Mouse (Mus musculus) monocyte, adult 5-6 weeks (primary cell): ENCODE measurements around the gene Heg1. TPM values are rescaled to one million over a fixed set of nuclear protein-coding genes. Genes with fewer than 3 reads are reported as not detected.
A peak's percentile ranks its signal among the peaks of the same experiment; 100 is the strongest.

Experiments
- ATAC-seq: fragments of 153-309, 156-312 bp; replicated peaks from 2 replicates; pipeline ENCODE4 v1.8.0; 2017; ENCODE audit warnings: mild to moderate bottlenecking; ENCODE audit not compliant: low TSS enrichment, insufficient number of reproducible peaks, severe bottlenecking, poor library complexity, low FRiP score
- total RNA-seq: library from RNA; stranded (forward); fragments of 200-1000, 200-491, 200-594 nt; gene quantifications from 3 replicates; pipeline ENCODE4 v1.2.3, GENCODE M21; 2017

The Heg1 gene
- total RNA-seq, 1 experiment from 2014 or later = 64.3 TPM

DNA sequence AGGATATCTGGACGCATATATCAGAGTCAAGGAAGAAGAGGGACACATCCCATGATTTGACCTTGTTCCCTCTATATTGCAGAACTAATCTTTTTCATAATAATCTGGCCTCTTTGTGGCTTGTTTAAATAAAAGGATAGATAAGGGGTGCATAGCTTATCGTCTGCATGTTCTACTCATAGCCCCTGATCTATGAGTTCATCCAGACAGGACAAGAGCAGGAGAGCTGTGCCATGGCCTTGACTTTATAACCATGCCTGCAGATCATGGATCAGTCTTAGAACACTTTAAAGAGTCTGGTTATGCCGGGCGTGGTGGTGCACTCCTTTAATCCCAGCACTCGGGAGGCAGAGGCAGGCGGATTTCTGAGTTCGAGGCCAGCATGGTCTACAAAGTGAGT is 75.0 kb downstream of the Heg1 start:
- ATAC-seq = no peak

DNA sequence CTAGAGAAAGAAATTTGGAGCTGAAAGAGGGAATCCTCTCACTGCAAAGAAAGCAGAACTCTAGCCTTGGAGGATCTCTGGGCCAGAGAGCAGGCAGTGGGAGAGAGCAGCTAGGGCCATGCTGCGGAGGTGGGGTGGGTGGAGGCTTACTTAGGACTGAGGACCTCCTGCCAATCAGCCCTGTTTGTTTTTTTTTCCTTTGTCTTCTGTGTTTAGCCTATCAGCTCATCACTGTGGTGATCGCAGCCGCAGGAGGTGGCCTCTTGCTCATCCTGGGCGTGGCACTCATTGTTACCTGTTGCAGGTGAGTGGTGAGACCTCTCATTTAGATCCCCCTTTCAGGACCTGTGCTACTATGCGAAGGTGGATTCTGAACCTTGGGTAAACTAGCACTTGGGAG is 76.4 kb downstream of the Heg1 start:
- no peak for ATAC-seq

- ATAC-seq = no peak
Measured at GRCm38 (mm10) chr16:33760996-33761395, 76.8 kb downstream of the Heg1 start.

DNA sequence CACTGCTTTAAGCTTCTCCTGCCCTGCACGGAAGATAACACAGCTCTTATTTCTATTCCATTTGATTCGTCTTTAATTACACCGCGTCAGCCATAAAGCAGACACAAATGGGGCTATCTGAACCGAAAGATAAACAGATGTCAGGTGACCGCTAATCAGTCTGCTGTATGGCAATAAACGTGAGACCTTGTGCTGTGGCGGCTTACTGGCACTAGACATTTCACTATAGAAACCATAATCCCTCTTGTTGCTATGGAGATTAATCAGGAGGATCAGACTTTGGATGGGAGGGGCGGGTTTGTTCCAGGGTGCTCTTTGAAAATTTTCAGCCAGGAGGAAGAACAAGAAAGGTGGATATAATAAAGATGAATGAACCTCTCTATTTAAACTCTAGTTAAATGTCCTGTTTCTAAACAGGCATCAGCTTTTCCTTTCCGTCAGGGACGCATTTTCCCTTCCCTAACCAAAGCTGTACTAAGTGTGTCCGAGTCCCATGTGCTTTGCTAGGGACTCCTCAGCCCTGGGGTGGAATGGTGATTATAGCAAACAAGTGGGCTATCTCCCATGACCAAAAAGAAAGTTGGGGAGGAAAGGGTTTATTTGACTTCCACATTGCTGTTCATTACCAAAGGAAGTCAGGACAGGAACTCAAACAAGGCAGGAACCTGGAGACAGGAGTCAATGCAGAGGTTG is 80.5 kb downstream of the Heg1 start:
- no peak for ATAC-seq

- ATAC-seq = no peak
Measured at GRCm38 (mm10) chr16:33765477-33765876, 81.3 kb downstream of the Heg1 start.

- no peak for ATAC-seq
Measured at GRCm38 (mm10) chr16:33766309-33766708, 82.1 kb downstream of the Heg1 start.

DNA sequence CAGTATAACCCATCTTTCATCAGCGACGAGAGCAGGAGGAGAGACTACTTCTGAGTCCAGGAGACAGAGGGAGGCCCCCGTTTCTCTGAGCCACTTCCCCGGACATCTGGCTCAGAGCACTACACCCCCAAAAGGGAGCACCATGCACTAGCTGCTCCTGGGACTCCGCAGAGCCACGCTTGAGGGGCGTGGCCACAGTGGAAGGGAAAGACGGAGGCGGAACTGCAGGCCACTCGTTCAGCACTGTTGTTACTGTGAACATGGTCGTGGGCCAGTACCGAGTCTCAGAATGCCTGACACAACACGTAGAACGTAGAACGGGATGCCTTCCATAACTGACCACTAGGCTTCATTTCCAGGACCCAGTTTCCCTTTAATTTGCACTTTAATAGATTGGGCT is 82.6 kb downstream of the Heg1 start:
- ATAC-seq = no peak

- ATAC-seq = no peak
Measured at GRCm38 (mm10) chr16:33768491-33769278, 84.5 kb downstream of the Heg1 start.

DNA sequence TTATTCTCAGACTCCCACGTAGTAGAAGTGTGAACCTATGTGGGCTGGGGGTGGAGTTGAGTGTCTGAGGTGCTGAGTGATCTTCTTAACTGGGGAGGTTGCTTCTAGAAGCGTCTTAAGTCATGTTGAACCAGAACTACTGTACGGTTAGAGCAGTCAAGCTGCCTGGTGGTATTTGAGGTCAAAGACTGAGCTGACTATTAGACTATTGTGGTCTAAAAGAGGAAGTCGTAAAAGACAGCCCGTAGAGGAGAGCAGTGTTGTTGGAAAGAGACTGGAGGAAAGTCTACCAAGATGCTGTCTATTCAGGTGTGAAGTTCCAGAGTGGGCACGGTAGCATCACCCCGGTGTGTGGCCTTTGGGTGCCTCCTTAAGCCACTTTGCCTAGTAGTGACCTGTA is 85.7 kb downstream of the Heg1 start:
- ATAC-seq = peak; percentile 89

DNA sequence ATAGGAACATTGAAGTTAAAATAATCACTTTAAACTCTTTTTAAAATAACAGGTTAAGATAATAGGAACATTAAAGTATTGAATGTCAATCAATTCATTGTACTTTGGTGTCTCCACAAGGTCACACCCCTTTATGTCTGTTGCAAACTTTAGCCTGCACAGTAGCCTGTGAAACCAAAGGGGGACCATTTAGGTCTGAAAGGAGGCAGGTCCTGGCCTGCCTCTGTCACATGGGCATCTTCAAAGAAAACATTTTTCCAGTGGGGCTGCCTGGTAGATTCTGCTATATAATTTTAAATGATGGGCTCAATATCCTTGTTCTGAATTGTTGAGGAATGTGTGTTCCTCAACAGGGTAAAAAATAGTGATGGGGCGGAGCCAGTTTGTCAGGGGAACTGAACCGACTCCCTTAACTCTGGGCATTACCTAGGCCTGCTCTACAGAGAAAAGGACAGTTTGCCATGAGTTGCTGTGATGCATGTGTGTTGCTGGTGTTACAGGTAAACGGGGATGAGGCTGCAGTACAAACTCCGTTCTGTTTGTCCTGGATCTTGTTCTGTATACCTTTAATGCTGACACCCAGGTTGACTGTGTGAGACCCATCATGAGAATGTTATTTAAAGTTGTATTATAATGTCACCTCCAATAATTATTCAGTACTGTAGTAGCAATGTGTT is 86.7 kb downstream of the Heg1 start:
- ATAC-seq = no peak

DNA sequence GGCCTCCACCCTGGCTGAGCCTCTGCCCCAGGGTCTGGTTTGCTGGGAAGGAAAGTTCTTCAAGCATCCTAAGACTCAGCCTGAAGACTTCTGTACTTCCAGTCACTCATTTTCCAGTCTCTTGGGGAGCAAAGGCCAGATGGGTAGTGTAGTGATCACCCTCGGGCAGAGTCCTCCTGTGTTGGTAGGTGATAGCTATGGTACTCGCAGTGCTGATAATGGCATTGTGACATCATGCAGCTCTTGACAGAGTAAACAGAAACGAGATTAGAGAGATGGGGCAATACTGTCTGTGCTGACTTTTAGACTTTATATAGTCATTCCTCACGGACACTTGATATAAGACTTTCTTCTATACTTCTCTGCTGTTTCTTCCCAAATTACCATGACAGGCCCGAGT is 88.6 kb downstream of the Heg1 start:
- ATAC-seq = no peak

- no peak for ATAC-seq
Measured at GRCm38 (mm10) chr16:33774972-33775371, 90.8 kb downstream of the Heg1 start.

DNA sequence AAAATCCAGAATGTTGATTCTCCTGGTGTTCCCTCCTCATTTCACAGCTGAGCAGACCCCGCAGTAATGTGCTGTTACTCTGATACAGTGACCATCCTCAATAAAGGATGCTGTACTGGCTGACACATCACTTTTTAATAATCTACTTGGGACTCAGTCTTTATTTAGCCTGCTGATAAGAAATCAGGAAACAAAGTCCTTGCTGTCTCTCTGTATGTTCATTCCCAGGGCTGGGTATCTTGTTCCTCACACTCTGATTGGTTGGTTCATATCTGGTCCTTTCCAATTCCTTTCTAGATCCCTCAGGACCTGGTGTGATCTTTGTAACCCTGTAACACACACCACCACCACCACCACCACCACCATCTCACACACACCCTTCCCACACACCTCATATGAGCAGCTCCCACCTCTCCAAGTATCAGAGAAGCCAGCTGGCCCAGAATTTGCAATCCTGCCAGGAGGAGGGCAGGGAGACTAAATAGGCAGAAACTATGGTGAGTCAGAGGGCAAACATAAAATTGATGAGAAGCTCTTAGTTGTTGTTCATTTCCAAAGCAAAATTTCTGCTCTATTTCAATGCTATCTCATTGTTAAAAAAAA is 91.7 kb downstream of the Heg1 start:
- ATAC-seq = no peak

DNA sequence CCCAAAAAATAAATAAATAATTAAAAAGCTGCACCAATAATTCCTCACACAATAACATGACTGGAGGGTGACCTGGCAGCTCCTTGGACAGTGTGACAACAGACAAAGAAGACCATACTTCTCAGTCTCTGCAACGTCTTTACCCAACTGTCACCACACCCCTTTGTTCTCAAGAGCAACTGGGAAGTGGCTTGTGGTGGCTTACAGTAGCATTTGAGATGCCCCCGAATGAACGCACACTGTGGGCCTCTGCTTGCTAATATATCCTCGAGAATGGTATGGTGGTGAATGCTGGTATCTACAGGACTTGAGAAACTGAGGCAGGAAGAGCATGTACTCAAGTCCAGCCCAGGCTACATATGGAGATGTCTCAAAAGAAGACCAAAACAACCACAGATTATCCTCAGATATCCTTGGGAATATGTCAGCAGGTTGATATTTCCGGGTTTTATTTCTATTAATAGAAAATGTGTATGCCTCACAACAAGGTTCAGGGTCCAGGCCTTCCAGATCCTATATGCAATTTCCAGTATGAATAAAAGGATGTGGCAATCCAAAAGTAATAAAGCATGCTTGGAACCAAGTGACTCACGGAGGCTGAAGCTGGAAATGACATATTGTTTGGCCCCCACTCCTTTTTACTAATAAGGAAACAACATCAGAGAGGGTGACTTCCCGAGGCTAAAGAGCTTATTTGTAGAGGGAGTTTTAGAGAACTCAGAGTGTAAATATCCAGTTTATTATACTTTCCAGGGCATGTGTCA is 92.8 kb downstream of the Heg1 start:
- ATAC-seq = 0 out of 2 replicates have a peak, but pooled peaks have one; percentile 45

DNA sequence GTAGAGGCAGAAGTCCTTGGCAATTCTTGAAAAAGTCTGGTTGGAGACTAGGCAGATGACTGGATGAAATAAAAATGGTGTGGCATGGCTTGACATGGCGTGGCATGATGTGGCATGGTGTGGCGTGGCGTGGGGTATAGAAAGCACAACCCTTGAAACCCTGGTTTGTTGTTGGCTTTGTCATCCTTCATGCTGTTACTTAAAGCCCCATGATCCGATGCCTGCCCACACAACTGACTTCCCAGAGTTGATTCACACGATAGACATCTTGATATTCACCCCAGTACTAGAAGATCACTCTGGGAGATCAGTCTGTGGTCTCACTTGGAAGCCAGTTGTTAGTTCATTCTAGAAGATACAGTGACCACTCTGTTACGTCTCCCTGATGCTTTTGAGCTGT is 93.4 kb downstream of the Heg1 start:
- ATAC-seq = no peak

- ATAC-seq = peak; percentile 65; the same call in 1 of the 2 replicates
Measured at GRCm38 (mm10) chr16:33781789-33782728, 97.9 kb downstream of the Heg1 start.

GRCm38 (mm10) chr16:33782729-33783091 is 98.5 kb downstream of the Heg1 start:
- no peak for ATAC-seq

- no peak for ATAC-seq
Measured at GRCm38 (mm10) chr16:33784547-33784946, 100.4 kb downstream of the Heg1 start.
